26 mouse cellular contexts compared by ENCODE assay signal in the genomic region with DNA sequence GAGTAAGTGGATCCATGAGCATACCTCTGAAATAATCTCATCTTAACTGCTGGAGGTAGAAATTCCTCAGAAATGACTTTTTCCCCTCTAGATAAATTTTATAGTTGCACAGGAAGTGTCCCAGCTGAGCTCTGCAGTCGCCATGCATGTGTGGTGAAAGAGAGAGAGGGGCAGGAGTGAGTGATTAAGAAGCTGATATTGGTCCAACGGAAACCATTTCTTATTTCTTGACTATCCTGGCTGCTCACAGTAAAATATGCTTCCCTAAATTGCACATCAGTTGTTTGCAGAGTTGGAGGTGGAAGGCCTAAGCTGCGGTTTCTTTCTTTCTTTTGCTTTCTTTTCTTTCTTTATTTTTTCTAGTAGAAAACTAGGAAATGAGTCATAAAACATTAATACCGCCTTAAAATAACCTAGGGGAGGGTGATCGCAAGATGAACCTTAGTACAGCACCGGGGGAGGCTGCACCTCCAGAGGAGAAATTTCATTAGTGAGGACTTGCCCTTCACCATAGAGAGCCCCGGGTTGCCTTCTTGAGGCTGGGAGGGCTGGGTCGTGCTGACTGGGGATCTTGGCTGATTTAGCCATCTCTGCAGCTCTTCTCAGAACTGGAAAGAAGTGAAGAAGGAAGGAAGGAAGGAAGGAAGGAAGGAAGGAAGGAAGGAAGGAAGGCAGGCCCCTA.
A peak's percentile ranks its signal among the peaks of the same experiment; 100 is the strongest.
DNase-seq lines count a peak whose midpoint lies in the region; ATAC-seq and TF ChIP-seq lines count a peak whose summit lies in the region.
"Had no signal": no experiment of that assay in that cellular context is flagged by ENCODE, and none has a peak within 500 bp of the region (broad histone marks: within the 10 kb centered on the region; RNA-seq: fewer than 3 reads in every experiment).

No protein-coding gene starts in this region.

- no peaks in the 10 kb centered on the region for H3K27me3 ChIP-seq in kidney, embryonic 14.5 days (ENCODE audit: control insufficient read depth, insufficient read depth, low read length)
- no peaks in the 10 kb centered on the region for H3K27me3 ChIP-seq in limb, embryonic 12.5 days
- no peaks in the 10 kb centered on the region for H3K27me3 ChIP-seq in limb, embryonic 10.5 days (ENCODE audit: low read depth, poor library complexity, severe bottlenecking)
- H3K27me3 ChIP-seq in heart, embryonic 12.5 days (replicated peaks) = no peaks in the 10 kb centered on the region
- no peaks in the 10 kb centered on the region for H3K27me3 ChIP-seq in midbrain, embryonic 15.5 days (replicated peaks)
- H3K27me3 ChIP-seq: CH12.LX; heart, embryonic 15.5 days; hindbrain, embryonic 12.5 days had no signal

- peak overlapping the region; percentile 57; the same call in 1 of the 2 replicates for H3K27ac ChIP-seq in kidney, embryonic 14.5 days (ENCODE audit: low read depth, low read length)
- 0 out of 2 replicates have a peak overlapping the region, but pooled peaks have one; percentile 41 for H3K27ac ChIP-seq in limb, embryonic 12.5 days
- H3K27ac ChIP-seq in limb, embryonic 10.5 days = no peak overlapping the region
- H3K27ac ChIP-seq in embryonic fibroblast, embryonic 13.5 days (ENCODE audit: insufficient read depth, low read length) = peak overlapping the region; percentile 82
- no peak overlapping the region for H3K27ac ChIP-seq in heart, embryonic 12.5 days (ENCODE audit: poor library complexity, severe bottlenecking)
- H3K27ac ChIP-seq in midbrain, embryonic 15.5 days = no peak overlapping the region
- H3K27ac ChIP-seq: embryonic facial prominence, embryonic 10.5 days; forebrain, embryonic 10.5 days; gastrocnemius, adult 2 months; heart, embryonic 10.5 days; heart, embryonic 15.5 days; hindbrain, embryonic 12.5 days had no signal

- no peaks in the 10 kb centered on the region for H3K4me1 ChIP-seq in kidney, embryonic 14.5 days (ENCODE audit: control insufficient read depth, insufficient read depth, low read length)
- H3K4me1 ChIP-seq in limb, embryonic 12.5 days (replicated peaks) = peaks cover 10% of the 10 kb centered on the region; the same call in 1 of the 2 replicates
- peaks cover 5% of the 10 kb centered on the region; the same call in 1 of the 2 replicates for H3K4me1 ChIP-seq in limb, embryonic 10.5 days
- H3K4me1 ChIP-seq in embryonic fibroblast, embryonic 13.5 days (ENCODE audit: control insufficient read depth, insufficient read depth, low read length) = peaks cover 9% of the 10 kb centered on the region
- no peaks in the 10 kb centered on the region for H3K4me1 ChIP-seq in heart, embryonic 12.5 days (replicated peaks)
- H3K4me1 ChIP-seq in midbrain, embryonic 15.5 days = no peaks in the 10 kb centered on the region
- H3K4me1 ChIP-seq: forebrain, embryonic 10.5 days; heart, embryonic 10.5 days; heart, embryonic 15.5 days; hindbrain, embryonic 12.5 days had no signal

- no peak for TF ChIP-seq POLR2A in embryonic fibroblast, embryonic 13.5 days (IDR thresholded peaks at IDR 0.05; ENCODE audit: low read depth, low read length)

- WGBS in kidney, embryonic 14.5 days = 43% methylated on average over 8 of the region's 8 CpGs
- 47% methylated on average over 8 of the region's 8 CpGs for WGBS in limb, embryonic 12.5 days
- 82% methylated on average over 8 of the region's 8 CpGs for WGBS in limb, embryonic 10.5 days
- 65% methylated on average over 8 of the region's 8 CpGs for WGBS in heart, embryonic 12.5 days
- 87% methylated on average over 8 of the region's 8 CpGs for WGBS in midbrain, embryonic 15.5 days

- no peak overlapping the region for H3K4me3 ChIP-seq in kidney, embryonic 14.5 days (ENCODE audit: low read length)
- H3K4me3 ChIP-seq in limb, embryonic 12.5 days (replicated peaks) = no peak overlapping the region
- H3K4me3 ChIP-seq in limb, embryonic 10.5 days = no peak overlapping the region
- no peak overlapping the region for H3K4me3 ChIP-seq in embryonic fibroblast, embryonic 13.5 days (ENCODE audit: insufficient read depth, low read length)
- H3K4me3 ChIP-seq in heart, embryonic 12.5 days = no peak overlapping the region
- no peak overlapping the region for H3K4me3 ChIP-seq in midbrain, embryonic 15.5 days
- H3K4me3 ChIP-seq: embryonic facial prominence, embryonic 10.5 days; erythroblast, embryonic 14.5 days; forebrain, embryonic 10.5 days; gastrocnemius, adult 2 months; heart, embryonic 10.5 days; heart, embryonic 15.5 days; hindbrain, embryonic 12.5 days had no signal

- peaks cover 2% of the 10 kb centered on the region; the same call in 1 of the 2 replicates for H3K9me3 ChIP-seq in kidney, embryonic 14.5 days (ENCODE audit: control insufficient read depth, low read length)
- H3K9me3 ChIP-seq in limb, embryonic 12.5 days = peaks cover 9% of the 10 kb centered on the region; the same call in 1 of the 2 replicates
- no peaks in the 10 kb centered on the region for H3K9me3 ChIP-seq in limb, embryonic 10.5 days (replicated peaks)
- H3K9me3 ChIP-seq in heart, embryonic 12.5 days (replicated peaks) = peaks cover 3% of the 10 kb centered on the region; the same call in 1 of the 2 replicates
- H3K9me3 ChIP-seq in midbrain, embryonic 15.5 days = no peaks in the 10 kb centered on the region
- H3K9me3 ChIP-seq: embryonic facial prominence, embryonic 10.5 days; forebrain, embryonic 10.5 days; heart, embryonic 10.5 days; heart, embryonic 15.5 days; hindbrain, embryonic 12.5 days had no signal

- TF ChIP-seq CTCF in embryonic fibroblast, embryonic 13.5 days (IDR thresholded peaks at IDR 0.05; ENCODE audit: borderline replicate concordance, insufficient read depth, low read length) = no peak

- H3K9ac ChIP-seq in kidney, embryonic 14.5 days (ENCODE audit: low read depth, low read length) = no peak overlapping the region
- H3K9ac ChIP-seq in limb, embryonic 12.5 days (replicated peaks) = no peak overlapping the region
- no peak overlapping the region for H3K9ac ChIP-seq in heart, embryonic 12.5 days
- no peak overlapping the region for H3K9ac ChIP-seq in midbrain, embryonic 15.5 days
- H3K9ac ChIP-seq: heart, embryonic 15.5 days; hindbrain, embryonic 12.5 days had no signal

- DNase-seq in kidney, postnatal 14 days = no peak
- DNase-seq in limb, embryonic 10.5 days (ENCODE audit: low spot score) = no peak
- DNase-seq: adrenal gland, adult 2 months; adrenal gland, postnatal 25 days; cerebellum, adult 18-20 months; cerebellum, adult 9-11 months; cerebellum, postnatal 36 days; gastrocnemius, adult 2 months; gastrocnemius, postnatal 25 days; heart, adult 18-20 months; heart, postnatal 14 days had no signal

- no peaks in the 10 kb centered on the region for H3K36me3 ChIP-seq in kidney, embryonic 14.5 days (ENCODE audit: control insufficient read depth, insufficient read depth, low read length)
- no peaks in the 10 kb centered on the region for H3K36me3 ChIP-seq in limb, embryonic 12.5 days
- no peaks in the 10 kb centered on the region for H3K36me3 ChIP-seq in limb, embryonic 10.5 days
- no peaks in the 10 kb centered on the region for H3K36me3 ChIP-seq in heart, embryonic 12.5 days
- no peaks in the 10 kb centered on the region for H3K36me3 ChIP-seq in midbrain, embryonic 15.5 days (replicated peaks)
- H3K36me3 ChIP-seq: embryonic facial prominence, embryonic 10.5 days; forebrain, embryonic 10.5 days; heart, embryonic 10.5 days; heart, embryonic 15.5 days; hindbrain, embryonic 12.5 days had no signal

- peak; percentile 71; the same call in 1 of the 2 replicates for ATAC-seq in kidney, embryonic 14.5 days (ENCODE audit: low FRiP score, low TSS enrichment)
- no peak for ATAC-seq in limb, embryonic 12.5 days (ENCODE audit: insufficient number of reproducible peaks, insufficient read depth, low FRiP score, low TSS enrichment, low read depth)
- ATAC-seq in megakaryocyte progenitor cell, adult 5-6 weeks (replicated peaks; ENCODE audit: poor library complexity) = peak; percentile 68
- no peak for ATAC-seq in heart, embryonic 12.5 days (ENCODE audit: insufficient number of reproducible peaks, low FRiP score)
- no peak for ATAC-seq in midbrain, embryonic 15.5 days (replicated peaks)
- ATAC-seq: forebrain, embryonic 14.5 days; hindbrain, embryonic 16.5 days had no signal

- H3K4me2 ChIP-seq in kidney, embryonic 14.5 days (replicated peaks; ENCODE audit: low read depth, low read length) = no peak overlapping the region
- H3K4me2 ChIP-seq in limb, embryonic 12.5 days = no peak overlapping the region
- H3K4me2 ChIP-seq in heart, embryonic 12.5 days = no peak overlapping the region
- no peak overlapping the region for H3K4me2 ChIP-seq in midbrain, embryonic 15.5 days
- H3K4me2 ChIP-seq: heart, embryonic 15.5 days; hindbrain, embryonic 12.5 days had no signal

Comparison
In these comparisons a context has a peak if more than half of its experiments do, and no peak if none do; other contexts are left out.
1. H3K27ac ChIP-seq: peak in kidney, embryonic 14.5 days (single experiment), limb, embryonic 12.5 days (single experiment) and embryonic fibroblast, embryonic 13.5 days (single experiment); none in limb, embryonic 10.5 days (single experiment), heart, embryonic 12.5 days (single experiment) and midbrain, embryonic 15.5 days (single experiment).
2. ATAC-seq: peak in kidney, embryonic 14.5 days (single experiment) and megakaryocyte progenitor cell, adult 5-6 weeks (single experiment); none in limb, embryonic 12.5 days (single experiment), heart, embryonic 12.5 days (single experiment) and midbrain, embryonic 15.5 days (single experiment).